ENCODE assay signal across 8 mouse cellular contexts in the genomic region with DNA sequence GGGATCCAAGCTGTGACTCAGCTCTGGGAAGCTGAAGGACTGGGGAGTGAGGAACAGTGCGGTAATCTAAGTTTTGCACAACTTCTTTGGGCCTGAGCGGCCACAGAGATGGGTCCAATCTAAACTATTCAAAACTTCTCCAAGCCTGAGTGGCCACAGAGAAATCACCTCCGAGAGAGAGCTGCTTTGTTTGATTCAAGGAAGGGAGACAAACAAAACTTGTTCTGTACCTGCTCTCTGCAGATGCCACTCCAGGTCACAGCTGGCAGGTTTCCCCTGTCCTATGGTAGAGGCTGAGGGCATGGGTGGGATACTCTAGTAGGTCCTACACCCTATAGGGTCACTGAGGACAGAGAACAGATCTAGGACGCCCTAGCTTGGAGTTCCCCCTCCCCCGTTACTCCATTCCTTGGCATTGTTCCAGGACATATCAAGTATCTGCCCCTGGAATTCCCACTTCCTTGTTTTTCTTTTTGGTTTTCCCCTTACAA.
DNase-seq lines count a peak whose midpoint lies in the region; ATAC-seq lines count a peak whose summit lies in the region.

No protein-coding gene starts in this region.

- H3K4me3 ChIP-seq in midbrain, embryonic 10.5 days = no peak overlapping the region
- H3K4me3 ChIP-seq in midbrain, embryonic 11.5 days (ENCODE audit: low read depth, low read length) = no peak overlapping the region
- H3K4me3 ChIP-seq in embryonic facial prominence, embryonic 14.5 days (ENCODE audit: low read depth, low read length) = no peak overlapping the region
- peak overlapping the region; percentile 9; the same call in 1 of the 2 replicates for H3K4me3 ChIP-seq in intestine, embryonic 15.5 days (replicated peaks)
- no peak overlapping the region for H3K4me3 ChIP-seq in neural tube, embryonic 14.5 days (ENCODE audit: low read depth, low read length)

- H3K36me3 ChIP-seq in midbrain, embryonic 10.5 days = no peaks in the 10 kb centered on the region
- H3K36me3 ChIP-seq in midbrain, embryonic 11.5 days (ENCODE audit: control insufficient read depth, insufficient read depth, low read length) = no peaks in the 10 kb centered on the region
- H3K36me3 ChIP-seq in embryonic facial prominence, embryonic 14.5 days (ENCODE audit: control insufficient read depth, insufficient read depth, low read length) = no peaks in the 10 kb centered on the region
- H3K36me3 ChIP-seq in intestine, embryonic 15.5 days = no peaks in the 10 kb centered on the region
- no peaks in the 10 kb centered on the region for H3K36me3 ChIP-seq in neural tube, embryonic 14.5 days (ENCODE audit: control insufficient read depth, insufficient read depth, low read length)

- 67% methylated on average over 5 of the region's 5 CpGs for WGBS in midbrain, embryonic 10.5 days
- WGBS in midbrain, embryonic 11.5 days = 68% methylated on average over 5 of the region's 5 CpGs
- 47% methylated on average over 5 of the region's 5 CpGs for WGBS in embryonic facial prominence, embryonic 14.5 days
- WGBS in intestine, embryonic 15.5 days = 46% methylated on average over 5 of the region's 5 CpGs
- WGBS in neural tube, embryonic 14.5 days = 61% methylated on average over 5 of the region's 5 CpGs

- peak overlapping the region; percentile 81 for H3K27ac ChIP-seq in midbrain, embryonic 10.5 days (replicated peaks)
- no peak overlapping the region for H3K27ac ChIP-seq in midbrain, embryonic 11.5 days (ENCODE audit: low read depth, low read length)
- H3K27ac ChIP-seq in embryonic facial prominence, embryonic 14.5 days (replicated peaks; ENCODE audit: low read depth, low read length) = peak overlapping the region; percentile 44; the same call in 1 of the 2 replicates
- peak overlapping the region; percentile 88 for H3K27ac ChIP-seq in intestine, embryonic 15.5 days
- no peak overlapping the region for H3K27ac ChIP-seq in neural tube, embryonic 14.5 days (ENCODE audit: low read depth, low read length)

- no peak overlapping the region for H3K9ac ChIP-seq in midbrain, embryonic 11.5 days (ENCODE audit: low read length)
- H3K9ac ChIP-seq in embryonic facial prominence, embryonic 14.5 days (ENCODE audit: low read depth, low read length) = no peak overlapping the region
- 0 out of 2 replicates have a peak overlapping the region, but pooled peaks have one; percentile 20 for H3K9ac ChIP-seq in intestine, embryonic 15.5 days
- no peak overlapping the region for H3K9ac ChIP-seq in neural tube, embryonic 14.5 days (replicated peaks; ENCODE audit: low read depth, low read length)

- peaks cover 80% of the 10 kb centered on the region for H3K4me1 ChIP-seq in midbrain, embryonic 10.5 days
- peaks cover 49% of the 10 kb centered on the region for H3K4me1 ChIP-seq in midbrain, embryonic 11.5 days (ENCODE audit: control insufficient read depth, insufficient read depth, low read length)
- H3K4me1 ChIP-seq in embryonic facial prominence, embryonic 14.5 days (ENCODE audit: control insufficient read depth, insufficient read depth, low read length) = peaks cover 37% of the 10 kb centered on the region
- peaks cover 56% of the 10 kb centered on the region for H3K4me1 ChIP-seq in intestine, embryonic 15.5 days (replicated peaks)
- peaks cover 16% of the 10 kb centered on the region; the same call in 1 of the 2 replicates for H3K4me1 ChIP-seq in neural tube, embryonic 14.5 days (ENCODE audit: control insufficient read depth, insufficient read depth, low read length)

- H3K27me3 ChIP-seq in midbrain, embryonic 10.5 days (ENCODE audit: low read depth, poor library complexity, severe bottlenecking) = no peaks in the 10 kb centered on the region
- H3K27me3 ChIP-seq in midbrain, embryonic 11.5 days (ENCODE audit: control insufficient read depth, insufficient read depth, low read length) = no peaks in the 10 kb centered on the region
- no peaks in the 10 kb centered on the region for H3K27me3 ChIP-seq in embryonic facial prominence, embryonic 14.5 days (replicated peaks; ENCODE audit: control insufficient read depth, insufficient read depth, low read length)
- no peaks in the 10 kb centered on the region for H3K27me3 ChIP-seq in intestine, embryonic 15.5 days (replicated peaks)
- H3K27me3 ChIP-seq in neural tube, embryonic 14.5 days (ENCODE audit: control insufficient read depth, insufficient read depth, low read length) = no peaks in the 10 kb centered on the region

- no peak for ATAC-seq in midbrain, embryonic 11.5 days (ENCODE audit: low FRiP score)
- no peak for ATAC-seq in embryonic facial prominence, embryonic 14.5 days (ENCODE audit: low read depth)
- ATAC-seq in intestine, embryonic 15.5 days = peak; percentile 39
- no peak for ATAC-seq in neural tube, embryonic 14.5 days (ENCODE audit: low read depth)

- no peak for DNase-seq in midbrain, embryonic 10.5 days (ENCODE audit: low spot score)
- no peak for DNase-seq in midbrain, embryonic 11.5 days (ENCODE audit: low spot score, missing footprints)
- DNase-seq in embryonic facial prominence, embryonic 14.5 days (ENCODE audit: low spot score) = peak; percentile 69
- no peak for DNase-seq in layer of hippocampus, adult 8-10 months (ENCODE audit: low spot score in 2 of 2)
- DNase-seq in urinary bladder, postnatal 10 days (ENCODE audit: low spot score) = no peak
- no peak for DNase-seq in spleen, postnatal 10 days (ENCODE audit: low spot score in 2 of 2)

- no peaks in the 10 kb centered on the region for H3K9me3 ChIP-seq in midbrain, embryonic 10.5 days (replicated peaks)
- no peaks in the 10 kb centered on the region for H3K9me3 ChIP-seq in midbrain, embryonic 11.5 days (ENCODE audit: control insufficient read depth, low read length)
- H3K9me3 ChIP-seq in embryonic facial prominence, embryonic 14.5 days (ENCODE audit: control insufficient read depth, low read length) = no peaks in the 10 kb centered on the region
- H3K9me3 ChIP-seq in intestine, embryonic 15.5 days = no peaks in the 10 kb centered on the region
- H3K9me3 ChIP-seq in neural tube, embryonic 14.5 days (ENCODE audit: control insufficient read depth, low read length) = no peaks in the 10 kb centered on the region

- H3K4me2 ChIP-seq in midbrain, embryonic 11.5 days = no peak overlapping the region; the same call in 1 of the 2 replicates
- peak overlapping the region; percentile 13; the same call in 1 of the 2 replicates for H3K4me2 ChIP-seq in embryonic facial prominence, embryonic 14.5 days (ENCODE audit: low read depth, low read length)
- peak overlapping the region; percentile 61 for H3K4me2 ChIP-seq in intestine, embryonic 15.5 days (replicated peaks)
- H3K4me2 ChIP-seq in neural tube, embryonic 14.5 days (ENCODE audit: low read depth, low read length) = peak overlapping the region; percentile 64; the same call in 1 of the 2 replicates

Comparison
In these comparisons a context has a peak if more than half of its experiments do, and no peak if none do; other contexts are left out.
1. H3K27ac ChIP-seq: peak in midbrain, embryonic 10.5 days (single experiment), embryonic facial prominence, embryonic 14.5 days (single experiment) and intestine, embryonic 15.5 days (single experiment); none in midbrain, embryonic 11.5 days (single experiment) and neural tube, embryonic 14.5 days (single experiment).